Mouse (Mus musculus) C2C12 (cell line): ENCODE data around the gene Trip13. TPM values are rescaled to one million over a fixed set of nuclear protein-coding genes. Genes with fewer than 3 reads are reported as not detected.

Experiments
- H3K27me3 ChIP-seq: one replicate; pipeline ENCODE4 v1.6.1; 2011; ENCODE audit not compliant: control insufficient read depth, insufficient read depth, insufficient read length
- H3K36me3 ChIP-seq: one replicate; pipeline ENCODE4 v1.6.1; 2011; ENCODE audit not compliant: control insufficient read depth, insufficient read depth
- H3K4me3 ChIP-seq: one replicate; pipeline ENCODE4 v1.5.1; 2011; ENCODE audit warnings: mild to moderate bottlenecking, control low read depth; ENCODE audit not compliant: poor library complexity, insufficient read depth, severe bottlenecking
- H3K79me2 ChIP-seq: one replicate; pipeline ENCODE4 v1.6.1; 2011; ENCODE audit not compliant: control insufficient read depth, insufficient read depth
- H3K79me3 ChIP-seq: one replicate; pipeline ENCODE4 v1.6.1; 2011; ENCODE audit warnings: low read depth, control low read depth
- H3ac ChIP-seq: one replicate; pipeline ENCODE3; 2011; ENCODE audit warnings: low read depth; ENCODE audit not compliant: control insufficient read depth, insufficient read length
- CEBPB ChIP-seq: IDR thresholded peaks from one replicate; pipeline ENCODE4 v1.6.1; 2011; ENCODE audit warnings: low read depth, mild to moderate bottlenecking, control low read depth, moderate library complexity
- CTCF ChIP-seq: IDR thresholded peaks from one replicate; pipeline ENCODE4 v1.5.1; 2011; ENCODE audit not compliant: control insufficient read depth, insufficient read depth, insufficient read length
- FOSL1 ChIP-seq: IDR thresholded peaks from one replicate; pipeline ENCODE4 v1.8.0; 2011; ENCODE audit warnings: mild to moderate bottlenecking, low read length; ENCODE audit not compliant: poor library complexity, insufficient read depth, severe bottlenecking
- MAX ChIP-seq: IDR thresholded peaks from one replicate; pipeline ENCODE4 v1.6.1; 2011; ENCODE audit warnings: mild to moderate bottlenecking, control low read depth
- MYOD1 ChIP-seq: IDR thresholded peaks from one replicate; pipeline ENCODE4 v1.6.1; 2011; ENCODE audit warnings: low read depth; ENCODE audit not compliant: control insufficient read depth, insufficient read length
- MYOG ChIP-seq: IDR thresholded peaks from one replicate; pipeline ENCODE4 v1.6.1; 2011; ENCODE audit not compliant: control insufficient read depth, insufficient read length; ENCODE audit errors: extremely low read depth
- USF1 ChIP-seq: IDR thresholded peaks from one replicate; pipeline ENCODE4 v1.6.1; 2011; ENCODE audit warnings: low read depth, mild to moderate bottlenecking, control low read depth, moderate library complexity
- long read RNA-seq, 2 experiments: library from polyadenylated mRNA; unstranded; transcript quantifications; one replicate each; pipeline ENCODE4 v2.0.0; 2019 to 2020
- polyA plus RNA-seq: library from polyadenylated mRNA; unstranded; fragments of >200 nt; fragmentation: generic; extraction: Trizol; gene quantifications from one replicate; pipeline ENCODE4 v1.2.1, GENCODE M21; 2012; ENCODE audit warnings: missing spikeins

Gene Trip13
- 17.5 TPM for polyA plus RNA-seq
- long read RNA-seq, experiment 1, transcript Trip13-201 (13 exons, 3,399 nt): major isoform, 27 of 31 reads
- long read RNA-seq, experiment 1, partial matches to known transcripts: 2 of 31 reads
- long read RNA-seq, experiment 1, other reads (novel, unspliced or antisense): 2 of 31 reads
- long read RNA-seq, experiment 2, transcript Trip13-201 (13 exons, 3,399 nt): major isoform, 468 of 498 reads
- long read RNA-seq, experiment 2, partial matches to known transcripts: 4 of 498 reads
- long read RNA-seq, experiment 2, other reads (novel, unspliced or antisense): 26 of 498 reads

DNA sequence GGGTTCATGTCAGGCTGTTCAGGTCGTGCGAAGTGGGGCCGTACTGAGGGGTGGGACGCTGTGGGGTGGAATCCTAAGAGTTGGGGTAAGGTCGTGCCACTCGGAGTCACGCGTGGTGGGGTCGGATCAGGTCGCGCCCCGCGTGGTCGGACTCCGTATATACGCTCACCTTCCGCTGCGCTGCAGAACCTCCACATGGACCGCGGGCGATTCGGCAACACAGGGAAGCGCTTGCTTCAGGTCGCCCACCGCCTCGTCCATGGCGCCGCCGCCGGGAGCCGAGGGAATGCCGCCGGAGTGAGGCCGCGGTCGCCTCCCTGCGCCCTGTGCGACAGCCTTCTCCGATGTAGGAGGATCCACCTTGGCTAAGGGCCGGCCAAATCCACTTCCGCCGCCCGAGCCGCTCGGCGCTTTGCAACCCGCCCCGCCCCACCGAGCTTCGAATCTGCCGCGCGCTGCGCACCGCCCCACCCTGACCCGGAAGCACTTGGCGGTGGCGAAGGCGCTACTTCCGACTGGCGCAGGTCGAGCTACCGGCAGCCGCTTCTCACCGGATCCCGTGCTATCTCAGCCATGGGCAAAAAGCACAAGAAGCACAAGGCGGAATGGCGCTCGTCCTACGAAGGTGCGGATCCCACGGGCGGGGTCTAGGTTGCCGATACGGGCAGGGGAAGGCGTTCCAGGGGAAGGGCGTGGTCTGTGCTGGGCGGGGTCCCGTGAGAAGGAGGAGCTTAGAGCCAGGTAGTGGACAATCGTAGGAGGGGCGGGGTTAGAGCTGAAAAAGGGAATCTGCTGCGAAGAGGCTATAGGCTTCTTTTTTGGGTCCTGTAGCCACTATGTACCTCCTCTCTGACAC is at the start of gene Trip13, which contains the start of gene Brd9:
Gene Trip13, minus strand, starts transcription at position 464 of the 856 bp plus-strand sequence.
Gene Brd9, plus strand, starts transcription at position 491 of the 856 bp plus-strand sequence.
- Histone ChIP-seq H3K79me2 (peaks cover 32% of the 10 kb centered on the region), H3K4me3 (peak within 1 kb of the TSS; percentile 79), H3ac (peak within 1 kb of the TSS; percentile 100), H3K27me3 (no peaks in the 10 kb centered on the region), H3K36me3 (peaks cover 41% of the 10 kb centered on the region), H3K79me3 (peaks cover 11% of the 10 kb centered on the region)
- TF ChIP-seq CEBPB: no peak
- no peak for TF ChIP-seq CTCF
- TF ChIP-seq MAX: peak; percentile 44
- no peak for TF ChIP-seq USF1
- no peak for TF ChIP-seq MYOG
- no peak for TF ChIP-seq MYOD1
- no peak for TF ChIP-seq FOSL1

DNA sequence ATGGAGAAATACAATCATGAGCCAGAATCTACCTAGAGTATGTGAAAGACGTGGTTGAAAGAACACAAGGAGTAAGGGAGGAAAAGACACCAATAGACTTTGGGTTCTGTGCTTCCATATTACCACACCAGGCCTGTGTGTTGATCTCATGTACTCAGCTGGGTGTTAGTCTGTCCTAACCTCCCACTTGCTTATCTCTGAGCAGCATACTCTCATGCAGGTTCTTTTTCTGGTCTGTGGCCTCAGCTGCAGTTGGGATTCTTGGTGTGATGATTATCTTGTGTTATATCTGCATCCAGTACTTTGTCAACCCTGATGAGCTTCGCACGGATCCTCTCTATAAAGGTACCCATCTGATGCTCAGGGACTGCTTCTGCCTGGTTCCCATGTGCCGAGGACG is 39.4 kb upstream of the Trip13 start:
- H3K79me3 ChIP-seq: no peaks in the 10 kb centered on the region
- H3K79me2 ChIP-seq: no peaks in the 10 kb centered on the region
- H3K4me3 ChIP-seq: no peak overlapping the region
- no peak for TF ChIP-seq FOSL1
- TF ChIP-seq CTCF: no peak
- no peak for TF ChIP-seq MYOD1
- no peak for TF ChIP-seq MYOG
- no peak for TF ChIP-seq CEBPB
- TF ChIP-seq USF1: no peak
- TF ChIP-seq MAX: no peak
- H3K27me3 ChIP-seq: peaks cover 3% of the 10 kb centered on the region
- H3ac ChIP-seq: no peak overlapping the region
- no peaks in the 10 kb centered on the region for H3K36me3 ChIP-seq

DNA sequence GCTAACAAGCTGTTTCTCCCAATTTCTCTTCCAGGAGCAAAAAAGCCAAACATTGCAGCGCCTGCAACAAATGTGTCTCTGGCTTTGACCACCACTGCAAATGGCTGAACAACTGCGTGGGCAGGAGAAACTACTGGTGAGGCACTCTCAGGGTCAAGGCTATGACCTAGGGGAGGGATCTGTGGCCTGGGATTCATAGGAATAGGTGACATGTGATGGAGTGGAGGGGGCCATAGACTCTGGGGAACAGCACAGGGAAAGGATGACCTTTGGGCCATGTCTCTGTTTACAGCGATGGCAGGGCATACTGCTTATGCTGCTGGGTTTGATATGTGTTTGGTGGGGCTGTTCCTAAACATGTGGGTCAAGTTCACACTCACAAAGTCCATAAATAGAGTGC is 36.9 kb upstream of the Trip13 start:
- Histone ChIP-seq H3K79me2 (no peaks in the 10 kb centered on the region), H3K27me3 (peaks cover 3% of the 10 kb centered on the region), H3K79me3 (no peaks in the 10 kb centered on the region), H3K36me3 (no peaks in the 10 kb centered on the region), H3ac (no peak overlapping the region), H3K4me3 (no peak overlapping the region)
- TF ChIP-seq MAX (no peak), MYOD1 (no peak), MYOG (no peak), CEBPB (no peak), FOSL1 (no peak)

DNA sequence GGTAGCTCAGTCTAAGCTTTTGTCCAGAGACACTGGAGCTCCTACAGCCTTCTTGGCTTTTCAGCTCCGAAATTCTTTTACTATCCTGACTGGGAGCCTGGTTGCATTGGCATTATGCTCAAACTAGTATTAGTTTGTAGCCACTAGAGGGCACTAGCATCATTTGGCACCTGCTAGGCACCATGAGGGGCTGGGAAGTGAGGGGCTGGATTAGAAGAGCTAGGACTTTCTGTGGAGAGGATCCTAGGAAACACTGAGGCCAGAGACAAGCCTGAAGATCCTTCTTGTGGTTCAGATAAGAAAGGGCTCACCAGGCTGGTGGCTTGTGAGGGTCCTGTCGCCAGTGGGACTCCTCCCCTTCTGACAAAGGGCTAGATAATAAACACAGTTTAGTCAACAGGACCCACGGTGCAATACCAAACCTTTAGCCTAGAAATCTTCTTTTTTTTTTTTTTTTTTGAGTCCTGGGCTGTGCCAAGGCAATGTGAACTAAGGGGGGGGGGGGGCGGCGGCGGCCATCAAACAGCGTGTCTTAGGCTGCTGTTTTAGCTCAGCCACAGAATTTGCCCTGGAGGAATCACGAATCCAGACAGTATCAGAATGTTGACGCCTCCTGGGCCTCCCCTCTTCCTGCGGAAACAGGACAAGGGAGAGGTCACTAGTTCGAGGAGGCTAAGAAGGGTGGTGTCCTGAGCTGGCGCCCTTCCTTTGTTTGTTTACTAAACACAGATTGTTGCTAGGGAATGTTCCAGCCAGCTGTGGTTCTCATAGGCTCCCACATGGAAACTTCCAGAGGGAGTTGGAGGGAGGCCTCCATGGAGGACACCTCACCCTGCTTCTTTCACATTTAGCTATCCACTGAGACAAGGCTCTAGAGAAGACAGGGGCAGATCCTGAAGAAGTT is 33.2 kb upstream of the Trip13 start:
- H3K79me3 ChIP-seq: no peaks in the 10 kb centered on the region
- TF ChIP-seq CEBPB: no peak
- TF ChIP-seq MYOG: no peak
- TF ChIP-seq USF1: no peak
- TF ChIP-seq CTCF: no peak
- no peak for TF ChIP-seq FOSL1
- H3ac ChIP-seq: no peak overlapping the region
- H3K79me2 ChIP-seq: no peaks in the 10 kb centered on the region
- H3K36me3 ChIP-seq: no peaks in the 10 kb centered on the region
- H3K27me3 ChIP-seq: no peaks in the 10 kb centered on the region
- no peak overlapping the region for H3K4me3 ChIP-seq

- Histone ChIP-seq H3K79me2 (no peaks in the 10 kb centered on the region), H3K27me3 (no peaks in the 10 kb centered on the region), H3ac (no peak within 1 kb of the TSS), H3K79me3 (no peaks in the 10 kb centered on the region), H3K36me3 (peaks cover 9% of the 10 kb centered on the region), H3K4me3 (no peak within 1 kb of the TSS)
- TF ChIP-seq FOSL1 (no peak), MAX (no peak), CTCF (no peak), MYOD1 (no peak), CEBPB (no peak), USF1 (no peak), MYOG (no peak)
Observed at GRCm38 (mm10) chr13:73963551-73963950, 26.0 kb upstream of the Trip13 start, which contains the start of gene Zdhhc11. TSS of gene Zdhhc11 (plus strand) at chr13:73963851.
